Mouse (Mus musculus): ENCODE results near the gene Msantd2.

Msantd2 gene

DNA sequence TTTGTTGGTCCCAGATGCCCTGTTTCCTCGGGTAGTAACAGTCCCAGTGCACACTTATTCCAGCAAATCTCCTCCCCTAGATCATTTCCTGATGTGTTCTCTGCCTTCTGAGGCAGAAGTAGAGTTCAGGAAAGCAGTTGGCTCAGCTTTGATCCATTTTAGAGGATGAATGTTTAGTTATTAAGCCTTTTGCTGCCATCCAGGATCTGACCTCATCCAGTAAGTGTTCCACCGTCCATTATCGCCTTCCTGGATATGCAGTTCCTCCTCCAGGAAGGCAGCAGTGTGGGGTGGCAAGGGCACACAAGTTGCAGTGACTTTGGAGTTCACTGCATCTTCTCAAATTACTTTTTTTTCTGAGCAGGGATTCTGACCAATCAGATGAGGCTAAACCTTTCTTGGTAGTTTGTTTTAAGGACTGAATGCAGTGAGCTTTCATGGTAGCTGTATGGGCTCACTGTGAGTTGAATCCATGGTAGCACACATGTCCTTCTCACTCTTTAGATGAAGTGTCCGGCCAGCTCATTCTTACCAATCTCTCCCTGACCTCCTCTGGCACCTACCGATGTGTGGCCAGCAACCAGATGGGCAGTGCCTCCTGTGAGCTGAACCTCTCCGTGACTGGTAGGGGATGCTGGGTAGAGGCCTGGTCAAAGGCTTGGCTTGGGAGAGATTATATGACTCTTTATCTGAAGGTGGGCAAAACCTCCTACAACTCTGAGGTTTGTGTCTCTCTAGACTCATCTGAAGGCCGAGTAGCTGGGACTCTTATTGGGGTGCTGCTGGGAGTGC is 52.9 kb downstream of the Msantd2 start:
- no peak for DNase-seq (ENCODE audit: low read depth, low spot score)

DNA sequence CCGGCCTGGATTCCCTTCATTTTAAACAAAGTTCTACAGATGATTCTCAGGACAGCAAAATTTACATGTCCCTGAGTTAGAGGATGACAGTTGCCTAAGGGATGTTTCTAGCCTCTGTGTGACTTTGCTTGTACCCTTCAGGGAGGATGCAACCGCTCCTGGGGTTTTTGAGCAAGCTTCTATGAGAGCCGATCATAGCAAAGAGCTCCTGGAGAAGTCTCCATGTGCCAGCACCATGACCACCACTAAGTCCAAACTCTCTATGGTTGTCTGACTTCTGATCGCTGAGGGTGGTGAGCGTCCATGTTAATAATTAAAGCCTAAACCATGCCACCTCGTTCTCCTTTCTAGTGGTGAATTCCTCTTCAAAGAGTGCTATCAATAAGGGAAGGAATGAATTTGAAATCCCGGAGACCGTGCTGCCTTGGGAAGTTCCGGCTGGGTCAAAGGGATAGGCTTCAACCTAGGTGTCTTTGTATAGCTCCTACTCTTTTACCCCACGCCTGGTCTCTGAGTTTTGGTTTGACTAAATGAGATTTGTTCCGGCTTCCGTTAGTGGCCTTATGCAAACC is 54.8 kb downstream of the Msantd2 start:
- no peak for DNase-seq (ENCODE audit: low read depth, low spot score)

DNA sequence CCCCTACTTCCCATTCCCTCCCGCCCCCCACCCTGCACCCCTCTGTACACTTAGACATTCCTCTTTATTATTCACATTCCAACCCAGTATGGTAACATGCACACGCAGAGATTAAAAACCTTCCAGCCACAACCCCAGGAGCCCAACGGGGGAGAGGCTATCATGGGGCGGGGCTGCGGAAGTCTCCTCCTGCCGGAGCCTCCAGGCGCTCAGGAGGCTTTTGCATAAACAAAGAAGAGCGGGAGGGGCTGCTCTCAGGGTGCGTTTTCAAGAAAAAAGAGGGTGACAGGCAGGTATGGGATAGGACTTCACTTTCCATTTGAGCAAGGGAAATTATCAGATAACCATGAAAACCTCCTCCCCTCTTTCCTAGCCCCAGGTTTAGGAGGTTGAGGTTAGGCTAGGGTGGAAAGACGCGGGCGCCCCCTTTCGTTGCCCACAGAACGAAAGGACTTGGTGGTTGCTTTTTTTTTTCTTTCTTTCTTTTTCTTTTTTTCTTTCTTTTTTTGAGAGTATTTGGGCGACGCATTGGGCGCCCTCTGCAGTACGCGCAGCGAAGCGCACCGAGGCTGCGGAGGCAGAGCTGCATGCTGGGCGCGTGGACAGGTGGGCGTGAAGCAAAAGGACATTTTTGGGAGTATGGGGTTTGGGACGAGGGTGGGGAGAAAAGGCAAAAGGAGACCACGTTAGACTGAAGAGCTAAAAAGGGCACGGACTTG is 55.5 kb downstream of the Msantd2 start:
- peak; percentile 74 for DNase-seq (ENCODE audit: low read depth, low spot score)

DNA sequence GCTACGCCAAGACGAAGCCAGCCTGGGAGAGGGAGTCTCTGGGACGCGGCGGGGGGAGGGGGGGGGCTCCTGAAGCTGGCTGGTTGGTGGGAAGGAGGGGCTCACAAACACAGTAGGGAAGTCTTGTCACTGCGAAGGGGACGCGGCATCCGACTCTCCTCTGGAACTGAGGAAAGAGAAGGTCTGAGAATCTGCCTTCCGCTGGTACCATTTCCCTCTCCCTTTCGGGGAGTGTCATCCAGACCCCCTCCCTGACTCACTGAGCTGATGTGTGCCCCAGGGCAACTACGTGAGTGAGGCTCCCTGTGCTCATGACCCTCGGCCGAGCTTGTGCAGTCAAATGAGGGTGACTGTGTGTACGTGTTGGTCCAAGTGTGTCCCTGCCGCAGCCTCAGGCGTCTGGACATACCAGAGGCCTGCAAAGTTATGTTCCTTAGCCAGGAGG is 56.1 kb downstream of the Msantd2 start:
- DNase-seq (ENCODE audit: low read depth, low spot score) = no peak

DNA sequence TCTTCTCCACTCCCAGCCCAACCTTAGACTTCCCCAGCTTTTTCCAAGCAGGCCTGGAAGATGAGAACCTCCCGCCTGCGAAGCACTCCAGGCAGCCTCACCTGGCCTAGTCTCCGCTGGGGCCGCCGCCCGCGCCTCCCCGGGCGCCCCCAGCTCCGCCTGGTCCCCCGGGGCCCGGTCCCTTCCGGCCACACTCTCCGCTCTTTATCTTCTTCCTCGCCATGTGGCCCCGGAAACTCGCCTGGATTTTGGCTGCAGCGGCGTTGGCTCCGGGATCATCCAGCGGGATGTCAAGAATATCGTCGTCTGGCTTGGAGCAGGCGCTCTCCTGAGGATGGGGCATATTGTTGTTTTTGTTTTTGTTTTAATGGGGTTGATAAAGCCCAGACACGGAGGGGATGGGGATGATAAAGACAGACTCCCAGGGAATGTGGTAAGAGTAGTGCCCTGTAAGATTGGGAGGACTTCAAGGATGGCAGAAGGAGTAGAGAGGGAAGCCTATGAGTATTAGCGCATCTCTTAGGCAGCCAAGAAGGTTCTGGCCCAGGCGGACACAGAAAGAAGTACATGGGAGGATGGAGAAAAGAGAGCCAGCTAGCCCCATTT is 56.8 kb downstream of the Msantd2 start:
- no peak for DNase-seq (ENCODE audit: low read depth, low spot score)

DNA sequence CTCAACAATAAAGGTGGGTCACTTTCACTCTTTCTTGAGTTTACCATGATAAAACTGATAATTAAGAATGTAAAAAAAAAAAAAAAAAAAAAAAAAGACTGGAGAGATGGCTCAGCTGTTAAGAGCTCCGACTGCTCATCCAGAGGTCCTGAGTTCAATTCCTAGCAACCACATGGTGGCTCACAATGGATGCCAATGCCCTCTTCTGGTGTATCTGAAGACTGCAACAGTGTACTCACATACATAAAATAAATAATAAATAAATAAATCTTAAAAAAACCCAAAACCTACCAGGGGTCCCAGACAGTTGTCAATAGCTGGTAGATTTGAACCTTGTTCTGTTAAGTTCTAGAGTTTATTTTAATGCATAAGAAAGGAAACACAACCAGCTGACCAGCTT is 57.8 kb downstream of the Msantd2 start:
- DNase-seq (ENCODE audit: low read depth, low spot score) = peak; percentile 20

DNA sequence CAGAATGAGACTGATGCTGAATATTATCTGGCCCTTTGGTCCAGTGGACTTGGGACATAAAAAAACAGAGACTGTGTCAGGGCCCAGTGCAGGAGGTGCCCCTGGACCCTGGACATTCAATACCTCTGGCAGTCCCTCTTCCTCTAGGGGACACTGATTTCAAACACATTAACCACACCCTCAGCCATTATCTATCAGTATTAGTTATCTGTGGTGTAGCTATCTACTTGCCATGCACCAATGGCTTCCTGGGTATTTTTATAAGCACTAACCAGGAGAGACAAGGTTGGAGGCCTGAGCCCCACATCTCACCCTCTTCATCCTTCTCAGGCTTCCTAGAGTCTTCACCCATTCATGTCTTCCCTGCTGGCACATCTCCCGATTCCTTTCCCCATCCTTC is 61.3 kb downstream of the Msantd2 start:
- DNase-seq (ENCODE audit: low read depth, low spot score) = no peak

DNA sequence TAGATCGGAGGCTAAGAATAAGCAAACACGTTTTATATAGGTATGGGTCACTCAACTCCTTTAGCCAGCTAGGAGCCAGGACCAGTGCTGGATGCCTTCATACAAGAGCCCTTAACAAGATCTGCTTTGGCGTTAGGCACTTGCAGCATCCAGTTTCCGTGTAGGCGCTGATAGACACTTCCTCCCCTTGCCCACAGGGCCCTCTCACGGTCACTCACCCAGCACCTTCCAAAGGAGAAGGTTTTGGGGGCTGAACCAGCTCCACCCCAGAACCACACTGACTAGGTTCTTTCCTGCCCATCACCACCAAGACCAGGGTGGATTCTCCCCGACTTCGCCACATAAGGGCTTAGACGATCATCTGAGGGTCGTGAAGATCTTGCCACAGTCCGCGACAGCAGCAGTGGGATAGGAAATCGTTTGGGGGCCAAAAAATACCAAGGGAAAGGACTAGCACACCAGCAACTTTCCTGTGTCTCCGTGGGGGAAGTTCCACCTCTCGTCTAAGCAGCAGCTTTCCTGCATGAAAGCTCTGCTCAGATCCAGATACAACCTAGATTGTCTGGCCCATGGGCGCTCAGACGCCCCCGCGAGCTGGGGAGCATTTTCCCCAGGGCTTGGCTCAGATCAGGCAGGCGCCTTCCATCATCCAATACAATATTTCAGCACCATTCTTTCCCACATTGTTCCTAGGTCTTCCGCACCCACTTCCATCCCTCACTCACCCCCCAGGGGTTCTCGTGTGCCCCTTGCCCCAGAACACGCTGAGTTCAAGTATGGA is 62.8 kb downstream of the Msantd2 start:
- DNase-seq (ENCODE audit: low read depth, low spot score) = no peak

DNA sequence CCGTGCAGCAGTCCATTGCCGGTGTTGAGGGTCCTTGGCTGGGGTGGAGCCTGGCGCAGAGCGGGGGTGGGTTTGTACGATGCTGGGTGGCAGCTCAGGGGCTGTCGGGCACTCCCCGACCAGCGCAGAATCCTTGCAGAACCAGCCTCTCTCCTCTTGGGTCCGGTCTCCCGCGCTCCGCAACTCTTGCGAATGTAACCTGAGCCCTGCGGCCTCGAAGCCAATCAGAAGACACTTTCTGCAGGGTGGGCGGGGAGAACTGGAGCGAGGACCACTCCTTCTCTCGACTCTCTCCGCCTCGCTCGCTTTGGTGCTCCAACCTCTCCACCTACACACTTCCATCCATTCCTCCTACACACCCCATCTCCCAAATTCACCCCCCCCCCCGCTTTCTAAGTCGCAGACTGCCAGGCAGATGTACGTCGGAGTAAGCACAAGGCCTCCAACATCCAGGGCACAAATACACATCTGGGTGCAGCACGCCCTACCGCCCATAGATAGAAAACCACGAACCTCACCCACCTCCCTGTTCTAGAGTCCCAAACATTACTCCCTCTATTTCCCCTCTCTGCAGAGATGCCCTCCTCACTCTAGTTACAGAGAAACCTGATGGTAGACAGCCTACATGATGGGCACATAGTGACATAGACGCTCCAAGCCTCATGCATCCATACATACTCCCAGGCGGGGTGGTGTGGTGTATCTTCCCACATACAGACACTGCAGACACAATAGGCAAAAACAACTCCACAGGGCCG is 63.6 kb downstream of the Msantd2 start, which contains the start of gene Nrgn:
Gene Nrgn (minus strand): TSS at position 369 of the 758 bp plus-strand sequence.
- peak; percentile 61 for DNase-seq (ENCODE audit: low read depth, low spot score)

DNA sequence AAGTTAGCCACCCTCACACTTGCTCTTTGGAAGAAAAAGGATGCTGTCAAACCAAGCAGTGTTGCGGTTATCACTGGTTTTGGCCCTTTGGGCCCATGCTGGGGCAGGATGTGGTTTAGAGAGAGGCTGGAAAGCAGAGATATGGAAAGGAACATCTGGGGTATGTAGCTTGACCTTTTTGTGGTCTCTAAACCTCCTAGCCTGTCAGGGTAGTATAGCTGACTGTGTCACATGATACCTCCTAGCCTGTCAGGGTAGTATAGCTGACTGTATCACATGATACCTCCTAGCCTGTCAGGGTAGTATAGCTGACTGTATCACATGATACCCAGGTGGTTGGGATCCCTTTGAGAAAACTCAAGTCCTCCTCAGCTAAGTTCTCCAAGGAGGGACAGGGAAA is 65.2 kb downstream of the Msantd2 start:
- DNase-seq (ENCODE audit: low read depth, low spot score) = peak; percentile 15

DNA sequence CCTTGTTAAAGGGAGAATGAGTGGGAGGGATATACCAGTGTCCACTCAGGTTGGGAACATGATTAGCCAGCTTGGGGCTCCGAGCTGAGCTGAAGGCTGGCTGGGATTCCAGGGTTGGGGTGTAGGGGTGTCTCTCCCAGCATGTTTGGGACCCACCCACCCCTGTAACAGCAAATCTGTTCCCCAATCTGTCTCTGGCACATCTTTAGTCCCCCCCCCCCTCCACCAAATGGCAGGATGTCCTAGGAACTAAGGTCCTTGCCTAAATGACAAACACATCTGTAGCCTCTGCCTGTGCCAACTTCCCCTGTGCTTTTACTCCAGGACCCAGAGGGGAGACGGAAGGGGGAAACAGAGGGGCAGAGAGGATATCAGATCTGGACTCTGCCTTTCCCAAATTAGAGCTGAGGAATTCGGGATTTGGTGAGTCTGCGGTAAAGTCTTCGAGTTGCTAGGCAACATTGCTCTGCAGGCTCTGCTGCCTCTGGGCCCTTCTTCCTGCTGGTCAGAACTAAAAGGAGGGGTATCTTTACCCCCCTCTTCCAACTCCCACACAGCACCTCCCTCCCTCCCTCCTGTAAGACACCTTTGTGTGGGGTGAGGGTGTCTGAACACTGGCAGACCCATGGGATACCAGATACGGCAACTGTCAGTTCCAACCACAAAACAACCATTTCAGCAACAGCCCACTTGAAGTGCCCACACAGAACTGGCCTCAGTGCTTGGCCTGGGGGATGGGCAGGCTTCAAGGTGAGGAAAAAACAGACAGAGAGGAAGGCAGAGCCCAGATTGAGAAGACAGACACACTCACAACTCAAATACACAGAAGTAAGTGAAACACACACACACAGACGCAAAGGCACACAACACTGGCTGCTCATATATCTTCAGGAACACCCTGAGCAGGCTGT is 66.0 kb downstream of the Msantd2 start, which contains the start of gene Siae:
Gene Siae (plus strand): TSS at position 861 of the 911 bp plus-strand sequence.
- DNase-seq (ENCODE audit: low read depth, low spot score) = no peak

DNA sequence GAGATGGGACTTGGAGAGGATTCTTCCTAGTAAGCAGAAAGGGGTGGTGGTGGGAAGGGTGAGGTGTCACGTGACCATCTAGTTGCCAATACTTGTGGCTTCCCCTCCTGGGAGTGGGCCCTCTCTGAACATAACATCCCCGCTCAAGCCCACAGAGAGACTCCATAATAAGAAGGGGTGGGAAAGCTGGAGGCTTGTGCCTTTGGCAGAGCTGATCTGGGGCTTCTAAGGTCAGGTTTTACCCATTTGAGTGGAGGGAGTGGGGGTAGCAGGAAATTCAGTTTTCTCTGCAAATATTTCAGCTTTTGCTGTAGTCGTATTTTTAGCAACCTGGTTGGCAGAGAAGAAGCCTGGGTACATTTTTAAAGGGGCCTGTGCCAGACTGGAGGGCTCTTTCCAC is 67.2 kb downstream of the Msantd2 start:
- DNase-seq (ENCODE audit: low read depth, low spot score) = no peak

DNA sequence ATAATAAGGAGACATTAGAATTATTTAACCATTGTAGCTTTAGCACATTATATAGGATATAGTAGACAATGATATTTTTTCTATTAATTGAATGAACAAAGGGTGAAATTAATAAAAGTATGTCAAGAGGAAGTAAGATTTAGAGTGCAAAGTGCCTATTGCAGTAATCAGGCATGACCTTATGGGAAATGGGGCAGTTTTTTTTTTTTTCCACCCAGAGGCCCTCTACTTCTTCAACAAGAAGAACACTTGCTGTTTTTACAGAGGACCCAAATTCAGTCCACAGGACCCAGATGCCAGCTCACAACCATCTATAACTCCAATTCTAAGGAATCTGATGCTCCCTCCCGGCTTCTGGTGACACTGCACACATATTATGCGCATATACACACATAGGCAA is 71.5 kb downstream of the Msantd2 start:
- DNase-seq (ENCODE audit: low read depth, low spot score) = no peak

DNA sequence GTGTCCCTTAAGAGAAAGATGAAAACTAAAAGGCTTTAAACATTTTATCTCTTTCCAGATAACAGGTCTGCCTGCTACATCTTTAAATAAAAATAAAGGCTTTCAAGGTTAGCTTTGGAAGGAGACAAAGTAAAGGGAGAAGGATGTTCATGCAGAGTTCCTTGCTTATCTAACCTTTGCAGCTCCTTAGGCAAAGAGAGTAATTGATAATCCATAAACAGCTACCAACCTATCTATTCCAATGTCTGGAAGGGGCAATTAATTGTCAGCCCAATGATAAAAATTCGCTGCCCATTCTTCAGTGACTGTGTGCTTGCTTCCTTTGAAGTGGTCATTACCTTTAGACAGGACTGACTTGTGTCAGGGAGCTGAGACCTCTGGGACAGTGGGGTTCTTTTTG is 74.7 kb downstream of the Msantd2 start:
- DNase-seq (ENCODE audit: low read depth, low spot score) = no peak

DNA sequence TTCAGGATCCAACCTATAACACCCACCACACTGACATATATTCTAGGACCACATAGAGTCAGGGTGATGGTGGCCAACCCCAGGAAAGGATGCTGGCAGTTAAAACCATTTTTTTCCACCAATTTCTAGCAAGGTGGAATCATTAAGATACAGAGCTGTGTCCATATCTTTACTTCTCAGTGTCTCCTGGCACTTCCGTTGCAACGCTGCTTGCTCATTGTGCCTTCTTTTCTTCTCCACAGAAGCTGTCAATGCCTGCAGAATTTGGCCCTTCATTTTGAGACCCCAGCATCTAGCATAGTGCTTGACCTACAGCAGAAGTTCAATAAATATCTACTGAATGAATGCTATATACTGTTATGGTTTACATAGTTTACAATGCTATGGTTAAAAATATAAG is 77.9 kb downstream of the Msantd2 start:
- no peak for DNase-seq (ENCODE audit: low read depth, low spot score)

DNA sequence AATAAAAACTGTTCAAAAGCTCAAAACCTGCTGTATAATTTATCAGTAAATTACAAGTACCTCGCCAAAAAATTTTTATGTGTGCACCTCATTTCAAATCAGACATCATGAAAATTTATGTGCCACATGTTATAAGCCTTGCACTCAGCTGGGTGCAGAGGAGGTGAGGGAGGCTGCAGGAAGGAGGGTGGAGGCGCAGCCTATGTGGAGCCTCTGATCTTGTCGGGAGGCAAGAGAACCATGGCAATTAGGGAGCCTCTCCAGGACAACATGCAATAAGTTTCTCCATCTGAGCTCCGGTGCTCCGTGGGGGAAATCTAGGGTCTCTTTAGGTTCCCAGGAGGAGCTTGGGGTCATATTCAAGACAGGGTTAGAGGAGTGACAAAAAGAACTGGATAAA is 78.3 kb downstream of the Msantd2 start:
- DNase-seq (ENCODE audit: low read depth, low spot score) = no peak

DNA sequence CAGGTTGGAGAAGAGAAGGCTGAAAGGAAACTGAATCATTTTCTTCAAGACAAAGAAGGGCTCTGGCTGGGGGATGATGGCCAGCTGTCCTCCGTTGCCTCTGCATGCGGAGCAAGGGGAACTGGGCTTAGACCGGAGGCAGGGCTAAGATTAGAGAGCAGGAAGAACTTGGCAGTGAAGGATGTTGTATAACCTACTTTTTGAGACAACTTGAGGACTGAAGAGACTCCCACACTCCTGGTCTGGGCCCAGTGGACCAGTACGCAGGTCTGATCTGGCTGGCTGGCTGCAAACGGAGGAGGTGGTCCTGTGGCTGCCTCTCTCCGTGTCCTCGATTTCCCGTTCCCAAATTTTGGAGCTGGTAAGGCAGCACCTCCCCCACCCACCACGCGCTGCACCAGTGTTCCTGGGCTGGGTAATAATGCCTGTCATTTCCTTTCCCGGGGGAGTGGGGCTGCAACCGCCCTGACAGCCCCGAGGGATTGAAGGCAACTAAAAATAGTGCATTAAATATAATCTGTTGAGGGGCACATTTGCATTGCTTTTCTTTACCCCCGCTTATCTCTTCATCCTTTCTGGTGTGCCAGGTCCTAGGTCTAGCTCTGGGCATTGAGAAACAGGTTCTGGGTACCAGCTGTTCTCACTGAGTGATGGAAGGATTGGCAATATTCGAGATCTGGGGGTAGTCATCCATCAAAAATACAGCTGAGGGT is 78.9 kb downstream of the Msantd2 start:
- no peak for DNase-seq (ENCODE audit: low read depth, low spot score)

DNA sequence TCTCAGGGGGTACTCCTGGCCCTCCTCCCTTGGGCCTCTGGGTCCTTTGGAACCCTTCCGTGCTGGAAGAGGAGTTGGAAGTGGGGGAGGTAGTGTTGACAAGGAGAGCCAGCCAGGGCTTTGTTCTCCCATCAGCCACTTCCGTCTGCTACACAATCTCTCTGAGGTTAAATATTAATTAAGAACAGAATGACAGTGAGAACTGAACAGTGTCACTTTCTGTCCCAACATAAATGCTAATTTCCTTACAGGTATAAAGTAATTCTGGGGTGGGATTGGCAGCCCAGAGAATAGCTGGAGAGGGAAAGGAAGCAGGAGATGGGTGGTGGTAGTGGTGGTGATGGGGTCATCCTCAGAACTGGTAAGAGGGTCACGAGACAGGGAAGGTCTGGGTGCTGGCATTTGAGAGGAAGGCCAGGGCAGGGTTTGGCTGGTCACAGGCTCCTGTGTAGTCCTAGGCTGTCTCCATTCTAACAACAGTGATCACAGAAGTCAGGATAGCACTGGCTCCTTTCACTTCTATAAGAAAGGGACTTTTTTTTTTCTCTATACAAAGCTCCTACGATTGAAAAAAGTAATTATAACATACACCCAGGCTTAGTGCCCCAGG is 79.6 kb downstream of the Msantd2 start:
- DNase-seq (ENCODE audit: low read depth, low spot score) = no peak
